Mouse (Mus musculus) lung, embryonic 15.5 days (tissue): ENCODE data around the gene Hsd17b13. TPM values are rescaled to one million over a fixed set of nuclear protein-coding genes. Genes with fewer than 3 reads are reported as not detected.

ENCODE experiments used
- ATAC-seq: fragments of 200-750 bp; cut with Nextera tagmentation; 2 replicates; pipeline ENCODE4 v1.8.0; 2017; ENCODE audit warnings: moderate number of reproducible peaks, borderline replicate concordance; ENCODE audit not compliant: low FRiP score, low TSS enrichment; ENCODE audit errors: extremely low read depth
- H3K27ac ChIP-seq: fragments of 300-500 bp; sonication (generic); 2 replicates; pipeline ENCODE4 v1.5.1; 2015; ENCODE audit warnings: moderate library complexity, mild to moderate bottlenecking, inconsistent platforms
- H3K27me3 ChIP-seq: fragments of 300-500 bp; sonication (generic); 2 replicates; pipeline ENCODE4 v1.6.1; 2015; ENCODE audit warnings: inconsistent platforms
- H3K36me3 ChIP-seq: fragments of 300-500 bp; sonication (generic); 2 replicates; pipeline ENCODE4 v1.6.1; 2015; ENCODE audit warnings: inconsistent platforms
- H3K4me1 ChIP-seq: fragments of 300-500 bp; sonication (generic); 2 replicates; pipeline ENCODE4 v1.6.1; 2015; ENCODE audit warnings: inconsistent platforms
- H3K4me2 ChIP-seq: fragments of 300-500 bp; sonication (generic); 2 replicates; pipeline ENCODE4 v1.6.1; 2015; ENCODE audit warnings: inconsistent platforms, mild to moderate bottlenecking, moderate library complexity
- H3K4me3 ChIP-seq: fragments of 300-500 bp; sonication (generic); 2 replicates; pipeline ENCODE4 v1.5.1; 2015; ENCODE audit warnings: mild to moderate bottlenecking, inconsistent platforms
- H3K9ac ChIP-seq: fragments of 300-500 bp; sonication (generic); 2 replicates; pipeline ENCODE4 v1.6.1; 2015; ENCODE audit warnings: inconsistent platforms
- H3K9me3 ChIP-seq: fragments of 300-500 bp; sonication (generic); 2 replicates; pipeline ENCODE4 v1.6.1; 2016; ENCODE audit warnings: inconsistent platforms
- WGBS: fragments of 180-500 bp; shearing (Covaris S2); methylation state at CpG from one replicate; pipeline ENCODE4 v1.1.7; 2015; 5-methylcytosine and 5-hydroxymethylcytosine counted together
- polyA plus RNA-seq: library from polyadenylated mRNA; unstranded; fragments of >200 nt; fragmentation: Nextera tagmentation; extraction: Ambion mirVana; gene quantifications from 2 replicates; pipeline ENCODE4 v1.2.1, GENCODE M21; 2015

The Hsd17b13 gene
- polyA plus RNA-seq, 1 experiment from 2014 or later: 0.22 TPM

DNA sequence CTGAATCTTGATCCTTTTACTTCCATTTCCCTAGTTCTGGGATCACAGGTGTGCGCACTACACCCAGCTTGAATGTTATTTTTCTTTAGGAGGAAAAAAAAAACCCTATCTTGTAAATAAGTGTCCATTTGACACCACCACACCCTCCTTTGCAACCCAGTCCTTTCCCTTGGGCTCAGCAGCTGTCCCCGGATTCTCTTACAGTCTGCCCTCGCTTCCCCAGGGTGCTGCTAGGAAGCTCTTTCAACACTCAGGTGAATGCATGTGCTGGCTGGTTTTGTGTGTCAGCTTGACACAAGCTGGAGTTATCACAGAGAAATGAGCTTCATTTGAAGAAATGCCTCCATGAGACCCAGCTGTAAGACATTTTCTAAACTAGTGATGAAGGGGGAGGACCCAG is 59.0 kb downstream of the Hsd17b13 start:
- no peak for ATAC-seq
- no peaks in the 10 kb centered on the region for H3K9me3 ChIP-seq
- WGBS: 77% methylated on average over 3 of the region's 3 CpGs
- H3K27me3 ChIP-seq: peaks cover 7% of the 10 kb centered on the region; the same call in 1 of the 2 replicates
- no peaks in the 10 kb centered on the region for H3K36me3 ChIP-seq
- no peak overlapping the region for H3K9ac ChIP-seq
- H3K4me1 ChIP-seq: peaks cover 3% of the 10 kb centered on the region; the same call in 1 of the 2 replicates
- no peak overlapping the region for H3K4me2 ChIP-seq
- H3K4me3 ChIP-seq: no peak overlapping the region
- no peak overlapping the region for H3K27ac ChIP-seq

DNA sequence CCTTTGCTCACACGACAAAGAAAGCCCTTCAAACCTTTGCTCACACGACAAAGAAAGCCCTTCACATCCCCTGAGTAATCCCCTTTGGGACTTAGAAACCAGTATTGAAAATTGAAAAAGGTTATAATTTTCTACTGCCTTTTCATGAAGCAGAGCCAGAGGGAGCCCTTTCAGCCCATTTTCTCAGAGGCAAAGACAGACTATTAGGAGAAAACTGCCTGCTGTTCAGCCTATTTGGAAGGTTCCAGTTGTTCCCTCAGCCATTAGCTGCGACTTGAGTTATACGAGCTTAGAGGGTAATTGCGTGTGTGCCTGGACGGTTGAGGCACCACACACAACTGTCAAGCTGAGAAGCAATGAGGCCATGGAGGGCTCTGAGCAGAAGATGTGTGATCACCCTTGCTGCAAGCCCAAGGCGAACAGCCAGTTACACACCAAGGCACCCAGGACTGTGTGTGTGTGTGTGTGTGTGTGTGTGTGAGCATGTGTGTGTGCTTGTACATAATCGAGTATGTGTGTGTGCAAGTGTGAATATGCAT is 59.8 kb downstream of the Hsd17b13 start:
- H3K27ac ChIP-seq: no peak overlapping the region
- H3K9ac ChIP-seq: no peak overlapping the region
- H3K4me2 ChIP-seq: no peak overlapping the region
- no peak for ATAC-seq
- WGBS: 53% methylated on average over 8 of the region's 8 CpGs
- H3K4me3 ChIP-seq: no peak overlapping the region
- H3K36me3 ChIP-seq: no peaks in the 10 kb centered on the region
- H3K9me3 ChIP-seq: no peaks in the 10 kb centered on the region
- H3K27me3 ChIP-seq: peaks cover 14% of the 10 kb centered on the region; the same call in 1 of the 2 replicates
- peaks cover 3% of the 10 kb centered on the region; the same call in 1 of the 2 replicates for H3K4me1 ChIP-seq

DNA sequence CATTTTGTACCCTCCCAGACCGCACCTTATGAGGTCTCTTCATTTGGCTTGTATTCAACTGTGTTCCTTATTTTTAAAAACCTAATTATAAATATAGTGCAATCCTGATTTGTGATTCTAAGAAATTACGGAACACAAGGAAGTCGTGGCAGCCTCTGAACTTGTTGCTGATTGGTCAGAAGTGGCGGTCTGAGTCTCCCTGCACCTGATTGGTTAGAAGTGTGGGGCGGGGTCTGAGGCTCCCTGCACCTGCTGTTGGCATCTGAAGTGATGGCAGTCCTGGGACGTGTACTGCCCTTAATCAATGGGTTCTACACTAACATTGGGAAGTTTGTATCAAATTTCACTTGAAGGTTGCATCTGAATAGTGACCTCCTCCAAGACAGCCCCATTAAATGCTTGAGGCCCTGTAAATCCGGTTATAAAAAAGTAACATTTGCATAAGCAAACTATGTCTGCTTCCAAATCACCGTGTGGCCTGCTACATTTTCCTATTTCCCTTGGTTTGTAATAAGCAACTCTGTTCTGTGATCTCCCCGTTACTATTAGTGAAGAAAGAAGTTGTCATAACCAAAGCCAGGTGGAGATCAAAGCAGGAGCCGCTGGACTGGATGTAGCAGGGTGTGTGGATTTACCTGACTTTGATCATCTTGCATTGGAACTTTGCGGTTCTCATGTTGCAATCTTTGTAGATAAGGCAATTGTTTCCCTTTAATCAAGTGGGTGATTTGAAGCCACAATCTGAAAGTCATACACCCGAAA is 60.4 kb downstream of the Hsd17b13 start:
- no peak overlapping the region for H3K9ac ChIP-seq
- no peak for ATAC-seq
- WGBS: 52% methylated on average over 12 of the region's 12 CpGs

DNA sequence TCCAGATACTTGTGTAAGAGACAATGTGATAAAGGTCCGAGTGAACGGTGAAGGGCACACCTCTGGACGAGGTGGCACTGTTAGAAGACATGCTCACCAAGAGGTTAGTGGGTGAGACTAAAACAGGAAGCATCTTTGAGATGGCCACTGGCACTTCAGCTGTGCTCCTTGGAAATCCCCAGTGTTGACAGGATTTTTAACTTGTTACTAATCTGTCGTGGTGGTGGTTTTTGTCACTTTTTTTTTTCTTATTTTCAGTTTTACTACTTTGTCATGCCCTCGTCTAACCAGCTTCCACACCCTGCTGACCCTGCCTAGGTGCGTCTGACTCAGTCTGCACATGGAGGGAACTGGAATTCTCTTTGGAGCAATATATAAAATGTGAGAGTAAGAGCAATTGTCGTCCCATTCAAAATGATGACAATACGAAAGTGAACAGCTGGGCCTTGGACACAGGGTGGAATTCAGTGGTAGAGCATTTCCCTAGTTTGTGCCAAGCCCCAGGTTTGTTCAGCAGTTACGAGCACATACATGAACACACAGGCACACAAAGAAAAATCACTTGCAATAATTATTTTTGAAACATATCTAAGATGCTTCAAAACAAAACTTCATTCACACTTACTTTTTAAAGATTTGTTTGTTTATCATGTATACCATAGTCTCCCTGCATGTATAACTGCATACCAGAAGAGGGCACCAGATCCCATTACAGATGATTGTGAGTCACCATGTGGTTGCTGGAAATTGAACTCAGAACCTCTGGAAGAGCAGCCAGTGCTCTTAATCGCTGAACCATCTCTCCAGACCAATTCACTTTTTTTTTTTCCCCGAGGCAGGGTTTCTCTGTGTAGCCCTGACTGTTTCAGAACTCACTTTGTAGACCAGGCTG is 62.6 kb downstream of the Hsd17b13 start:
- Histone ChIP-seq H3K27me3 (peaks cover 14% of the 10 kb centered on the region; the same call in 1 of the 2 replicates), H3K4me1 (peaks cover 5% of the 10 kb centered on the region; the same call in 1 of the 2 replicates), H3K27ac (no peak overlapping the region), H3K4me3 (no peak overlapping the region), H3K4me2 (no peak overlapping the region), H3K9me3 (no peaks in the 10 kb centered on the region), H3K9ac (no peak overlapping the region), H3K36me3 (no peaks in the 10 kb centered on the region)
- 52% methylated on average over 11 of the region's 11 CpGs for WGBS
- no peak for ATAC-seq

More for the DNA sequence above, 60.4 kb downstream of the Hsd17b13 start:
- H3K36me3 ChIP-seq: no peaks in the 10 kb centered on the region
- no peak overlapping the region for H3K4me3 ChIP-seq
- H3K4me2 ChIP-seq: no peak overlapping the region
- H3K4me1 ChIP-seq: no peaks in the 10 kb centered on the region
- H3K27ac ChIP-seq: no peak overlapping the region
- no peaks in the 10 kb centered on the region for H3K9me3 ChIP-seq
- H3K27me3 ChIP-seq: peaks cover 14% of the 10 kb centered on the region; the same call in 1 of the 2 replicates

DNA sequence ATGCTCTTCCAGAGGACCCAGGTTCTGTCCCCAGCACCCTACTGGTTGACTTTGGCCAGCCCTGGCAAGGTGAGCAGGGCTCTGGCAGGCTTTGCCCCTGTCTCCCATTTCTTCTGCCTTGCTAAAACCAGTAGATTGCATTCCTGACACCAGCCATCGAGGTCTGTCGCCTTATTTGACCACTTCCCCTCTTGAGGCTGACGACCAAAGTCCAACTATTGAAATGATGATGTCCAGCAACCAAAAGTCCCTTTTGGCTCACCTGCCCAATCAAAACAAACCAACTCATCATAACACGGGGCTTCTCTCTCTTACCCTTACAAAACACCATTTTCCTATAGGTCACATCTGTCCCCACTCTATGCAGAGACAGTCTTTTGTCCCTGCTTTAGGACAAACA is 64.1 kb downstream of the Hsd17b13 start:
- H3K9me3 ChIP-seq: no peaks in the 10 kb centered on the region
- H3K27me3 ChIP-seq: peaks cover 14% of the 10 kb centered on the region; the same call in 1 of the 2 replicates
- H3K27ac ChIP-seq: no peak overlapping the region
- H3K4me3 ChIP-seq: no peak overlapping the region
- peaks cover 5% of the 10 kb centered on the region; the same call in 1 of the 2 replicates for H3K4me1 ChIP-seq
- WGBS: 52% methylated on average over 4 of the region's 4 CpGs
- no peak for ATAC-seq
- no peak overlapping the region for H3K9ac ChIP-seq
- H3K4me2 ChIP-seq: no peak overlapping the region
- H3K36me3 ChIP-seq: no peaks in the 10 kb centered on the region

DNA sequence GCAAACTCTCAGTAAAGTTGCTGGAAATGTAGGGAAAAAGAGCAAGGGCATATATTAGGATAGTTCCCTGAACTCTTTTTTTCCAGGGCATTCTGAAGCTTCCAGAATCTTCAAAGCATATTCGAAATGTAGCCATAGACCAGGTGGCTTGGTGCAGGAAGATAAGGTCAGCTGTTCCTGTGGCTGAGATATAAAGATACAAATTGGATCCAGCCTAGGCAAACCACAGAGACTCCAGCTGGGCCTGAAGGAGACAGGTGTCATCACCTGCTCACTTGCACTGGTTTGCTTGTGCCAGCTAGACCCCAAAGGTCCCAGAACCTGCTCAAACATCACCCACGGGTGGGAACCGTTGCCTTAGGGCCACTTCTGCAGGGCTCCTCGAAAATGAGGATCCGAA is 65.7 kb downstream of the Hsd17b13 start:
- Histone ChIP-seq H3K4me3 (peak overlapping the region; percentile 70; the same call in 1 of the 2 replicates), H3K4me1 (peaks cover 8% of the 10 kb centered on the region; the same call in 1 of the 2 replicates)
- 76% methylated on average over 5 of the region's 5 CpGs for WGBS

DNA sequence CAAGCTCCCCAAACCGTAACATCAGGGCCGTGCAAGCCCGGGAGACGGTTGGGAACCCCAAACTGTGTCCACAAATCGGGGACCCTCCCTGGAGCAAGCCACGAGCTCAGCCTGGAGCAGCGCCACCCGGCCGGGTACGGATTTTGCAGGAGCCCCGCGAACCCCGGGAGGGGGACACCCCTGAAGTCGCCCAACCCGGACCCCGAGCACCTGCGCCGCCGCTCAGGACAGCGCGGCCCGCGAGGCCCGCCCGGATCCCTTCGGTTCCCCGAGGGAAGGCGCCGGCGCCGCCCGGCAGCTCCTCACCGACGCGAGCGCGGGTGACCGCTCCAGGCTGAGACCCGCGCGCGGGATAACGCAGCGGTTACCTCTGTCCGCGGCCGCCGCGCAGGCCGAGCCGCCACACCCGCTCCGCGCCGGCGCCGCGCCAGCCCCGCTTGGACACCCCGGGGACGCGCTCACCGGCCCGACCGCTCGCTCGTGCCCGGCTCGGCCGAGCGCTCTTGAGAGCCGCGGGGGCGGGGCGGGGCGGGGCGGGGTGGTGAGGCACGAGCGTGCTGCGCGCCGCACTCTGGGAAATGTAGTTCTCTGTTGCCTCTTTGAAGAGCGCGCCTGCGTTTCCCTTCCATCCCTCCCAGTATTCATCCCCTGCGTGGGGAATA is 66.3 kb downstream of the Hsd17b13 start, which contains the start of gene Klhl8:
Gene Klhl8, minus strand, starts transcription at position 512 of the 662 bp plus-strand sequence.
- Histone ChIP-seq H3K27ac (peak within 1 kb of the TSS; percentile 34; the same call in 1 of the 2 replicates), H3K27me3 (peaks cover 11% of the 10 kb centered on the region; the same call in 1 of the 2 replicates), H3K9me3 (no peaks in the 10 kb centered on the region), H3K4me2 (peak within 1 kb of the TSS; percentile 92), H3K9ac (peak within 1 kb of the TSS; percentile 73), H3K36me3 (no peaks in the 10 kb centered on the region), H3K4me3 (peak within 1 kb of the TSS; percentile 70), H3K4me1 (peaks cover 11% of the 10 kb centered on the region)
- peak; percentile 95 for ATAC-seq
- WGBS: under 1% methylated on average over 73 of the region's 86 CpGs

More for the DNA sequence above, 65.7 kb downstream of the Hsd17b13 start:
- H3K9ac ChIP-seq: no peak overlapping the region
- ATAC-seq: no peak
- peaks cover 12% of the 10 kb centered on the region; the same call in 1 of the 2 replicates for H3K27me3 ChIP-seq
- H3K27ac ChIP-seq: no peak overlapping the region
- H3K36me3 ChIP-seq: no peaks in the 10 kb centered on the region
- H3K9me3 ChIP-seq: no peaks in the 10 kb centered on the region
- H3K4me2 ChIP-seq: peak overlapping the region; percentile 92

DNA sequence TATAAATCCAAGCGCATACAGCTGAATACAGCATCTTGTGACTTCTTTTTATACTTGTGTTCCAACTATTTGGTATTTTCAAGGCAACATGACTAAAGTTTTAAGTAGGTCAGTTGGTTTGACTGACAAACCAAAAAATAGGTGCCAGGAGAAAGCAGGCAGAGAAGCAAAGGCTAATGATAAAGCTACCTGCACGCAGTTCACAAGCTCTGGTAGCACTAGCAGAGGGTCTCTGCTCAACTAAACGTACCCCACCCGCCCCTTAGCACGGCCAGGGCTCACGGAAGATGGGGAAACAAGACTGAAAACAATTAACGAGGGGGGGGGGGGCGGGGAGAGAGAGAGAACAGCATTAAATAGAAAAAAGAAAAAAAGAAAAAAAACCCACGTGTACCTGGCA is 67.1 kb downstream of the Hsd17b13 start:
- Histone ChIP-seq H3K9me3 (no peaks in the 10 kb centered on the region), H3K36me3 (no peaks in the 10 kb centered on the region), H3K27ac (no peak overlapping the region), H3K4me1 (peaks cover 17% of the 10 kb centered on the region), H3K27me3 (peaks cover 11% of the 10 kb centered on the region; the same call in 1 of the 2 replicates), H3K9ac (peak overlapping the region; percentile 73; the same call in 1 of the 2 replicates), H3K4me2 (peak overlapping the region; percentile 92), H3K4me3 (peak overlapping the region; percentile 70)
- ATAC-seq: no peak
- WGBS: 26% methylated on average over 8 of the region's 9 CpGs

DNA sequence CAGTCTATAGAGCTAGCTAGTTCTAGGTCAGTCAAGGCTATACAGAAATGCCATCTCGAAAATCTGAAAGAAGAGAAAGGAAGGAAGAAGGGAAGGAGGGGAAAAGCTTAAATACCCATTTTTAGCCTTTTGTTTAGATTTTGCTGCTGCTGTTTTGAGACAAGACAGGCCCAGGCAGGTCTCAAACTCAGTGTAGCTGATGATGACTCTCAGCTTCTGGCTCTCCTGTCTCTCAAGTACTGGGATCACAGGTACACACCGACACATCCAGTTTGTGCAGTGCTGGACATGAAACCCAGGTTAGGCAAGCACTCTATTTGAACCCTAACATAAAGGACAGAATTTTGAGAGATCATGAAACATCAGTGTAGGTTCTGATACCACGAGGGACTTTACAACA is 67.7 kb downstream of the Hsd17b13 start:
- peaks cover 19% of the 10 kb centered on the region for H3K4me1 ChIP-seq
- no peak overlapping the region for H3K4me3 ChIP-seq
- H3K36me3 ChIP-seq: no peaks in the 10 kb centered on the region
- H3K9ac ChIP-seq: no peak overlapping the region
- no peak overlapping the region for H3K27ac ChIP-seq
- no peak overlapping the region for H3K4me2 ChIP-seq
- ATAC-seq: no peak
- WGBS: 67% methylated on average over 3 of the region's 3 CpGs
- H3K9me3 ChIP-seq: no peaks in the 10 kb centered on the region
- H3K27me3 ChIP-seq: peaks cover 11% of the 10 kb centered on the region; the same call in 1 of the 2 replicates

DNA sequence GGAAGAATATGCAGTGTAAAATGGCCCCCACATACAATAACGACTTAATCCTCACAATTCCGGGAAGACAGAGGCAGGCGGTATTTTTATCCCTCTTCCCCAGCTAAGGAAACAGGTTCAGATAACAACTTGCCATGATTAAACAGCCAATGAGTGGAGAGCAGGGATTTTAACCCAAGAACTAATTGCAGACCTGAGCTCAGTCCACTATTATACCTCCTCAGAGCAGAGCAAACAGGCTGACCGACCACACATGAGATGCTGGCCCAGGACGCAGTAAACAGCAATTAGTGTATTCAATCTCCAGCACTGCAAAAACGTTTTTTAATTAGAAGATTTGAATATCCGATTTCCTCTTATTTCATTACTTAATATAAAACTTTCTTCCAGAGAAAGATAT is 68.4 kb downstream of the Hsd17b13 start:
- no peak for ATAC-seq
- H3K4me2 ChIP-seq: no peak overlapping the region
- H3K9ac ChIP-seq: no peak overlapping the region
- WGBS: 64% methylated on average over 7 of the region's 7 CpGs
- H3K27me3 ChIP-seq: peaks cover 11% of the 10 kb centered on the region; the same call in 1 of the 2 replicates
- peaks cover 19% of the 10 kb centered on the region for H3K4me1 ChIP-seq
- no peaks in the 10 kb centered on the region for H3K9me3 ChIP-seq
- no peaks in the 10 kb centered on the region for H3K36me3 ChIP-seq
- H3K4me3 ChIP-seq: no peak overlapping the region
- H3K27ac ChIP-seq: no peak overlapping the region

DNA sequence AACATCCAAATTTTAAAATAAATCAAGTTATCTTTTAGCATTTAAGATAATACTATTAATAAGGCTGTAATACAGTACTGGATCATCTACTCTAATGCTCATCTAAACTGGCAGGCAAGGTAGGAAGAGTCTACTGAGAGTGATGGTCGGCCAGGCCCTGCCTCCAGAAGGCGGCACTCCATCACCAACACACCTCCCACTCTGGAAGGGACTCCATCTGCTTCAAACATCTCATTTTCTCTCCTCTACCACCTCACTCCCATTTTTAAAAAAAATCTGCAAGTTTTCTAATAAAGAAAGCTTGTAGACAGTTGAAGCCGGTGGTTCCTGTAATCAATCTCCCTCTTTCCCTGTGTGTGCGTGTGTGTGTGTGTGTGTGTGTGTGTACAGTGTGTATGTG is 69.4 kb downstream of the Hsd17b13 start:
- WGBS: 82% methylated on average over 4 of the region's 4 CpGs
- no peaks in the 10 kb centered on the region for H3K36me3 ChIP-seq

More for the DNA sequence above, 69.4 kb downstream of the Hsd17b13 start:
- Histone ChIP-seq H3K27ac (no peak overlapping the region), H3K9ac (no peak overlapping the region), H3K4me1 (peaks cover 19% of the 10 kb centered on the region), H3K9me3 (no peaks in the 10 kb centered on the region), H3K27me3 (peaks cover 3% of the 10 kb centered on the region; the same call in 1 of the 2 replicates), H3K4me3 (no peak overlapping the region), H3K4me2 (no peak overlapping the region)
- ATAC-seq: no peak
